Mouse (Mus musculus): ENCODE data around the gene Srrd. TPM values are rescaled to one million over a fixed set of nuclear protein-coding genes. Genes with fewer than 3 reads are reported as not detected.

Gene Srrd
- total and polyA plus RNA-seq, 3 experiments, result 22.3 to 31.7 (median 27.1) TPM

DNA sequence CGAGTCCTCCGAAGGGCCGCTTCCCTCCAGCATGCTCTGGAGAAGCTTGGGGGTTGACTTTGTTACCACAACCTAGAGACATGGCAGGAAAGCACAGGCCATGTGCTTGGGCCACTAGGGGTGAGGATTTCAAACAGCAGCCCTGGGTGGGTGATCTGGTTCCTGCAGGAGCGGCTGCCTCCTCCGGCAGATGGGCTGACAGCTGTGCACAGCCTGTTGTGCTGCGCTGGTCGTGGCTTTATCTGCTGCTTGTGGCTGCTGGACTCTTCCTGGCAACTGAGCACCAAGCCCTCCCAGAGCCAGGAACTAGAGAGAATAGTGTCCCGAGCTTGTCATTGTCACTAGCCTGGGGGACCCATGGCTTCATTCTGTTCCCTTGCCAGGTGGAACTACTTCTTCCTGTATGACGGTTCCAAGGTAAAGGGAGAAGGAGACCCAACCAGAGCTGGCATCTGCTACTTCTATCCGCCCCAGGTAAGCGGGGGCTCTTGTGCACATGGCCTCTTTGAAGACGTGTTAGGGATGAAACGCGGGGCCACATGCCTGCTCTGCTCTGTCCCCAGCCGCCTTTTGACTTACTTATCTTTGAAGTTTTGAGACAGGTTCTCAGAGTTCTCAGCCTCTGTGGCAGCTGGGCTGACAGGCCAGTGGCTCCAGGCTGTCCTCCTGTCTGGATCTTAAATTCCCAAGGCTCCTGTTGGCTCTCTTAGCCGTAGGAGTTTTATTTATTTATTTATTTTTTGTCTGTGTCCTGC is 3.5 kb upstream of the Srrd start:
- H3K9me3 ChIP-seq (replicated peaks; ENCODE audit: low read length), result no peaks in the 10 kb centered on the region
- no peak overlapping the region for H3K4me3 ChIP-seq (replicated peaks in 1 of 3; ENCODE audit: low read depth in 2 of 3, low read length in 2 of 3, poor library complexity in 1 of 3)
- no peak for DNase-seq (ENCODE audit: extremely low read depth)
- H3K4me2 ChIP-seq (ENCODE audit: insufficient read depth, low read depth, poor library complexity, severe bottlenecking), result no peak overlapping the region
- dilution Hi-C loops (cut with MboI; ENCODE audit: extremely low pct_ligation_motif_present, extremely low pct_unique_long_range_greater_than_20kb, low sequenced_read_pairs), result no loop called here
- TF ChIP-seq ETS1 (conservative IDR thresholded peaks at IDR 0.05; ENCODE audit: low read depth, low read length) (no peak), RAD21 (IDR thresholded peaks at IDR 0.05; ENCODE audit: low read depth, low read length) (no peak), USF2 (conservative IDR thresholded peaks at IDR 0.05; ENCODE audit: low read depth, low read length) (no peak), JUN (IDR thresholded peaks at IDR 0.05; ENCODE audit: insufficient read depth, low read depth, low read length) (no peak), MEF2A (IDR thresholded peaks at IDR 0.05; ENCODE audit: borderline replicate concordance, low read depth, low read length) (no peak)
- peaks cover 7% of the 10 kb centered on the region for H3K79me2 ChIP-seq (replicated peaks; ENCODE audit: control insufficient read depth, extremely low read depth, insufficient read depth, poor library complexity, severe bottlenecking)
- no peak overlapping the region for H3K9ac ChIP-seq (ENCODE audit: insufficient read depth, low read depth)
- H3K36me3 ChIP-seq (replicated peaks in 1 of 2; ENCODE audit: control insufficient read depth in 1 of 2, insufficient read depth in 1 of 2, low read length in 1 of 2), result peaks cover 32 to 65% of the 10 kb centered on the region in 2 experiments
- H3K27ac ChIP-seq (ENCODE audit: insufficient read depth, low read depth), result no peak overlapping the region
- peaks cover 4 to 35% of the 10 kb centered on the region in 2 experiments; a peak in 2 of 4 replicates for H3K4me1 ChIP-seq (ENCODE audit: control insufficient read depth in 1 of 2, insufficient read depth in 2 of 2)
- H3K27me3 ChIP-seq (replicated peaks), result no peaks in the 10 kb centered on the region
- in situ Hi-C loops (cut with MboI; ENCODE audit: low pct_ligation_motif_present, low pct_unique_long_range_greater_than_20kb, low sequenced_read_pairs), result no loop called here

- Histone ChIP-seq H3K27me3 (replicated peaks) (no peaks in the 10 kb centered on the region), H3K4me3 (replicated peaks in 1 of 3; ENCODE audit: low read depth in 2 of 3, low read length in 2 of 3, poor library complexity in 1 of 3) (no peak overlapping the region), H3K79me2 (replicated peaks; ENCODE audit: control insufficient read depth, extremely low read depth, insufficient read depth, poor library complexity, severe bottlenecking) (peaks cover 7% of the 10 kb centered on the region), H3K4me1 (ENCODE audit: control insufficient read depth in 1 of 2, insufficient read depth in 2 of 2) (peaks cover 4 to 42% of the 10 kb centered on the region in 2 experiments; a peak in 2 of 4 replicates), H3K9me3 (replicated peaks; ENCODE audit: low read length) (no peaks in the 10 kb centered on the region), H3K4me2 (ENCODE audit: insufficient read depth, low read depth, poor library complexity, severe bottlenecking) (peak overlapping the region; percentile 12; the same call in 1 of the 2 replicates), H3K9ac (ENCODE audit: insufficient read depth, low read depth) (peak overlapping the region; percentile 68; the same call in 1 of the 2 replicates), H3K27ac (ENCODE audit: insufficient read depth, low read depth) (no peak overlapping the region), H3K36me3 (replicated peaks in 1 of 2; ENCODE audit: control insufficient read depth in 1 of 2, insufficient read depth in 1 of 2, low read length in 1 of 2) (peaks cover 18 to 62% of the 10 kb centered on the region in 2 experiments)
- TF ChIP-seq EP300 (IDR thresholded peaks at IDR 0.05; ENCODE audit: low read length) (peak; percentile 51; the same call in 1 of the 2 replicates), ZKSCAN1 (IDR thresholded peaks at IDR 0.05; ENCODE audit: borderline replicate concordance, low read depth, low read length) (no peak), BHLHE40 (IDR thresholded peaks at IDR 0.05; ENCODE audit: low read depth, low read length) (peak; percentile 40; the same call in 1 of the 2 replicates), ZNF384 (IDR thresholded peaks at IDR 0.05; ENCODE audit: low read depth, low read length) (peak; percentile 75)
- dilution Hi-C loops (cut with MboI; ENCODE audit: extremely low pct_ligation_motif_present, extremely low pct_unique_long_range_greater_than_20kb, low sequenced_read_pairs) (no loop called here), in situ Hi-C loops (cut with MboI; ENCODE audit: low pct_ligation_motif_present, low pct_unique_long_range_greater_than_20kb, low sequenced_read_pairs) (no loop called here)
- DNase-seq (ENCODE audit: extremely low read depth), result no peak
Measured at GRCm38 (mm10) chr5:112344092-112344960, 1.5 kb upstream of the Srrd start.
